Mouse (Mus musculus): Measurements from ENCODE around the gene Casq1. TPM values are rescaled to one million over a fixed set of nuclear protein-coding genes. Genes with fewer than 3 reads are reported as not detected.
"Not testable (repeated sequence)": the region's sequence is repeated elsewhere in the genome, so short reads cannot be mapped to it uniquely, and the experiment has no call there.

Casq1 gene
- total RNA-seq (2017): not detected in 3 replicates

GRCm38 (mm10) chr1:172219451-172220406 lies at the start of gene Casq1:
Gene Casq1, minus strand, starts transcription at chr1:172219868.
- no peak for ATAC-seq (replicated peaks; ENCODE audit: insufficient number of reproducible peaks, low FRiP score, low TSS enrichment, poor library complexity, severe bottlenecking)

- no peak for ATAC-seq (replicated peaks; ENCODE audit: insufficient number of reproducible peaks, low FRiP score, low TSS enrichment, poor library complexity, severe bottlenecking)
Measured at GRCm38 (mm10) chr1:172261477-172262078, 41.9 kb upstream of the Casq1 start, which contains the start of gene Igsf8. Gene Igsf8, plus strand, starts transcription at chr1:172261641.

GRCm38 (mm10) chr1:172258314-172258713 lies 38.6 kb upstream of the Casq1 start, which contains the start of gene Atp1a4:
Gene Atp1a4, minus strand, starts transcription at chr1:172258414.
- no peak for ATAC-seq (replicated peaks; ENCODE audit: insufficient number of reproducible peaks, low FRiP score, low TSS enrichment, poor library complexity, severe bottlenecking)

- no peak for ATAC-seq (replicated peaks; ENCODE audit: insufficient number of reproducible peaks, low FRiP score, low TSS enrichment, poor library complexity, severe bottlenecking)
Measured at GRCm38 (mm10) chr1:172247679-172248078, 28.0 kb upstream of the Casq1 start.

- ATAC-seq (replicated peaks; ENCODE audit: insufficient number of reproducible peaks, low FRiP score, low TSS enrichment, poor library complexity, severe bottlenecking): no peak
Measured at GRCm38 (mm10) chr1:172247216-172247615, 27.5 kb upstream of the Casq1 start.

- ATAC-seq (replicated peaks; ENCODE audit: insufficient number of reproducible peaks, low FRiP score, low TSS enrichment, poor library complexity, severe bottlenecking): not testable (repeated sequence)
Measured at GRCm38 (mm10) chr1:172244645-172245044, 25.0 kb upstream of the Casq1 start.

GRCm38 (mm10) chr1:172243547-172244205 lies 24.0 kb upstream of the Casq1 start:
- no peak for ATAC-seq (replicated peaks; ENCODE audit: insufficient number of reproducible peaks, low FRiP score, low TSS enrichment, poor library complexity, severe bottlenecking)

GRCm38 (mm10) chr1:172242401-172242800 lies 22.7 kb upstream of the Casq1 start:
- no peak for ATAC-seq (replicated peaks; ENCODE audit: insufficient number of reproducible peaks, low FRiP score, low TSS enrichment, poor library complexity, severe bottlenecking)

GRCm38 (mm10) chr1:172240945-172241708 lies 21.5 kb upstream of the Casq1 start:
- peak; percentile 72 for ATAC-seq (replicated peaks; ENCODE audit: insufficient number of reproducible peaks, low FRiP score, low TSS enrichment, poor library complexity, severe bottlenecking)

- ATAC-seq (replicated peaks; ENCODE audit: insufficient number of reproducible peaks, low FRiP score, low TSS enrichment, poor library complexity, severe bottlenecking): no peak
Measured at GRCm38 (mm10) chr1:172229215-172229614, 9.5 kb upstream of the Casq1 start.

GRCm38 (mm10) chr1:172228209-172228608 lies 8.5 kb upstream of the Casq1 start:
- no peak for ATAC-seq (replicated peaks; ENCODE audit: insufficient number of reproducible peaks, low FRiP score, low TSS enrichment, poor library complexity, severe bottlenecking)

GRCm38 (mm10) chr1:172221297-172222063 lies 1.8 kb upstream of the Casq1 start:
- ATAC-seq (replicated peaks; ENCODE audit: insufficient number of reproducible peaks, low FRiP score, low TSS enrichment, poor library complexity, severe bottlenecking): no peak

- ATAC-seq (replicated peaks; ENCODE audit: insufficient number of reproducible peaks, low FRiP score, low TSS enrichment, poor library complexity, severe bottlenecking): no peak
Measured at GRCm38 (mm10) chr1:172220414-172220813, 746 bp upstream of the Casq1 start.

- no peak for ATAC-seq (replicated peaks; ENCODE audit: insufficient number of reproducible peaks, low FRiP score, low TSS enrichment, poor library complexity, severe bottlenecking)
Measured at GRCm38 (mm10) chr1:172218164-172218910, 1.3 kb downstream of the Casq1 start.

- ATAC-seq (replicated peaks; ENCODE audit: insufficient number of reproducible peaks, low FRiP score, low TSS enrichment, poor library complexity, severe bottlenecking): peak; percentile 96
Measured at GRCm38 (mm10) chr1:172217148-172217547, 2.5 kb downstream of the Casq1 start.

GRCm38 (mm10) chr1:172214748-172215147 lies 4.9 kb downstream of the Casq1 start:
- no peak for ATAC-seq (replicated peaks; ENCODE audit: insufficient number of reproducible peaks, low FRiP score, low TSS enrichment, poor library complexity, severe bottlenecking)

- no peak for ATAC-seq (replicated peaks; ENCODE audit: insufficient number of reproducible peaks, low FRiP score, low TSS enrichment, poor library complexity, severe bottlenecking)
Measured at GRCm38 (mm10) chr1:172213771-172214170, 5.9 kb downstream of the Casq1 start.
